Mouse (Mus musculus): ENCODE data around the gene Gpc3.

Gpc3 gene

DNA sequence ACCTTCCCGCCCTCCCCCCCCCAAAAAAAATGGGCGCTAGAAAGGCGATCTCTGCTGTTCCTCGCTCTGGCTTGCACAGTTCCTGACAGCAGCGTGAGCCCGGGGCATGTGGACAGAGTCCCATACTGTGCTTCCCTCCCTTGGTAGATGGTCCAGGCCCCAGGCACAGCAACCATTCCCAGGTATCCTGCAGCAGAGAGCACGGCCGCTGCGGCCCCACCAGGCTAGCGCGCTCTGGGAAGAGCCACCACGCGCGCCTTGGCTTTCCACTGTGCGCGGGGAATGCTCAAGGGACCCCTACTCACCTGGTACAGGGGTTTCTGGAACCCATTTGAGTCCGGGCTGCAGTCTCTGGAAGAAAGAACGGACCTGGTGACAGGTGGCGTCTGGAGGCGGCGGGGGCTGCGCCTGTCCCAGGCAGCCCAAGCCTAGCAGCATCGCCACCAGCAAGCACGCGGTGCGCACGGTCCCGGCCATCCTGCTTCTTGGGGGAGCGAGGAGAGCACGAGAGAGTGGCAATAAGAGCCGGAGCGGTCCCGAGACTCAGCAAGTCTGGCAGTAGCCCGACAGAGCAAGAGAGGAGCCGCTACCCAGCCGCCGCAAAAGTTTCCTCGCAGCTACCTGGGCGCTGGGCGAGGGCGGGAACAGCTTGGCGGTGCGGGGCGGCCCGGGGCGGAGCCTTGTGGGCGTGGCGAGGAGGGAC lies at the start of gene Gpc3:
TSS of gene Gpc3 (minus strand) at position 623 of the 703 bp plus-strand sequence.
- peak; percentile 69 for DNase-seq

DNA sequence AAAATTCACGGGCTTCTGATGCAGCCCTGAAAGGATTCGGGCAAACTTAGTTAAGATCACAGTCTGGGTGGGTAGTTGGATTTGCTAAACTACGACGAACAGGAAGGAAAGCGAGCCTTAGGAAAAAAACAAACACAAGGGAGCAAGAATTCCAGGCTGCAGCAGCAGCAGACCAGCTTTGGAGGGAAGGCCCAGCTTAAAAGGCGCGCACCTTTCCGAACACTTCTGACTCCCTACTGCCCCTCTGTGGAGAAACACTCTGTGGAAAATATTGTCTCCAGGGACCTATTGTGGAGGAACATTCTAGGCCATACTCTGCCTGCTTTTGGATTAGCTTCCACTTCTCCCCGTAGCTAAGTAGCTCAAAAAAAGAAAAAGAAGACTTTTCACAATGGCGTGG lies 38.2 kb upstream of the Gpc3 start:
- DNase-seq = peak; percentile 3

DNA sequence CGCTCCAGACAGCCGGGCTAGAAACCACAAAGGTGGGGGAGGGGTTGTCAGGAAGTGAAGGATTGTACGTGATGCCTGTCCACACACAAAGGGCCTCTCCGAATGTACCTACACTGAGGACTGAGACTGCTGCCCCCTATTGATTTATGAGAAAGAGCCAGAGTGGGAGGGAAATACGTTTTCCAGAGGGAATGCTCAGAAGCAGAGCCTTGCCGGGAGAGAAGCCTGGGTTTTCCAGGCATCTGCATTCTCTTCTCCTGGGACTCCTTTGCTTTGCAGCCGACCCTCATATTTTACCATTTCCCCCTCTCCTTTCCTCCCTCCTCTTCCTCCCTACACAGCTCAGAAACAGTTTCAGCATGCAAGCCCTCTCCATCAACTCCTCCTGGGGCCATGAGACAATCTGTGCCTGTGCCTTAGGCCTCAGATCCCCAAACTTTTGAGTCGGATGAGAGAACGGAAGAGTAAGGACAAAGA lies 37.8 kb upstream of the Gpc3 start:
- DNase-seq = no peak

DNA sequence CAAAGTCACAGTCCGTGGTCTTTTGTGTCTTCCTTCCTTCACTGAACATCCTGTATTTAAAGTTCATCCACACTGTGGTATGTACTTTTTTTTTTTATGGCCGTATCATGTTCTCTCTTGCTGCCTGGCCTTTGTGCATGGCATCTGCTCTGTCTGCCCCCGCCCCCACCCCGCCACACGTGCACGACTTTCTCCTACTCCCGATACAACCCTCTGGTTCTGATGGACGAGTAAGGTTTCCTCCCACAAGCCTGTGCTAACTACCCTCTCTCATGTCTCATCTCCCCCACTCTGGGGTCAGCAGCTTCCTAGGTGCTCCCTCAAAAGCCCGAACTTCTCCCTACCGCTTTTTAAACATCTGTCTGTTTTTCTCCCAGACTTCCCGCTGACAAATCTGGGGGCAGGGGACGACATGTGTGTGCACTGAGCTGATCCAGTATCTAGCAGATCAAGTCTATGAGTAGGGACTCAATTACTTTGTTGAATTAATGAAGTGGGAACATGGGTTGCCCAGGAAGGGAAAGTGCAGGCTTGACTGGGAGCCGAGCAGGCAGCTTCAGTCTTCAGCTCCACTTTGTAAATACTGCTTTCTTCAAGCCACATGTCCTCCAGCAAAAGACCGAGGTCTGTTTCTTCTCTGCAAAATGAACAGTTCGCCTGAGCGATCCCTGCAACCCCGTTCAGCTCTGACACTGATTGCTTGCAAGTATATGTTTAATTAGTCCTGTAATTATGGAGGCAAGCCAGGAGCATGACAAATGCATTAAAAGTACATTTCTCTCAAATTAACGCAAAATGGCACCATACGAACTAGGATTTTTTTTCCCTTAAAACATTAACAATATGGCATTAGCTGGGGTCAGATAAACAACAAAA lies 35.4 kb upstream of the Gpc3 start:
- no peak for DNase-seq

DNA sequence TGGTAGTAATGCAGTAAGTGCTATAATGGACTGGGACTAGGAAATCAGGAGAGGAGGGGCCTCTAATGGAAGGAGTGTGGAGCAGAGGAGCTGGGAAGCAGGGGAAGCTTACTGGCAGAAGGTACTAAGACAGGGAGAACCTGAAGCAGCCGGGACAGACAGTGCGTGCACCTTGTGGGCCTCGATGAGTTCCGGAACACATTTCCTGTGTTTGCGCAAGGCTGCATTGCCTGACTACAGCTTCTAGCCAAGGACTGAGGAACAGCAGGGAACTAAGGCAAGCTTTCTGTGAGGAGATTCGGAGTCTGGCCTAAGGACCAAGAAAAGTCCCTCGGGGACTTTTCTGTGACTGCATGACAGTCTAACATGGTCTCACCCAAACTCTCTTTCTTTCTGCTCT lies 30.6 kb upstream of the Gpc3 start:
- no peak for DNase-seq

DNA sequence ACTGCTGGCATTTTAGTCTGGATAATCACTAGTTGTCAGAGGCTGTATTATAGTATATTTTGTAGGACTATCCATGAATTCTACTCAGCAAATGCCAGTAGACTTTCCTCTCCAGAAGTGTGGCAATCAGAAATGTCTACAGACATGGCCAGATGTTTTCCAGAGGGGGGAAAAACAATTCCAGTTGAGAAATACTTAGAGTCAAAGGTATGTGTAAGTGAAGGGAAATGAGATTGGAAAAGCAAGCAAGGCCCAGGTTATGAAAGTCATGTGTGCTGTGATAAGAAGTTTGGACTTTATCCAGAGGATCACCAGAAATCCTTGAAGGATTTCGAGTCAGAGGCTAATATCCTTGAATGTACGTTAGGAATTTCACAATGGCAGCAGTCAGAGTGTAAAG lies 29.6 kb upstream of the Gpc3 start:
- DNase-seq = no peak

DNA sequence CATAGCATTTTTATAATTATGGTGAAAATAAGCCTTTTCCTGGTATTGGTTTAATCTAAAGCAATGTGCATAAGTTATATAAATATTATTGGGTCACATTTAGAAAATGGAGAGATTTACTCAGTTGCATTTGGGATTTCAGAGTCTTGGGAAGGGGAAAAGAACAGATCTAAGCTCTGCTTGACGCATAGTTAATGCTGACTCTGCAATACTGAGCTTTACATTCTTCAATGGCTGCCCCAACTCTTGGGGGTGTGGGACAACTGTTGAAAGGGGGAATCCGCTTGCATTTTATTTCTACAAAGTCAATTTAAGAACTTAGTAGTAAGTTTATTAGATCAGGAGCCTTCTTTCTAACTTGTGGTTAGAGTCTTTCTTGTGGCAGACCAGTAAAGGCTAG lies 28.4 kb upstream of the Gpc3 start:
- DNase-seq = no peak

- no peak for DNase-seq
These were observed 23.7 kb upstream of the Gpc3 start for GRCm38 (mm10) chrX:52637419-52637818.

- DNase-seq = no peak
These were observed 20.2 kb upstream of the Gpc3 start for GRCm38 (mm10) chrX:52633976-52634375.

DNA sequence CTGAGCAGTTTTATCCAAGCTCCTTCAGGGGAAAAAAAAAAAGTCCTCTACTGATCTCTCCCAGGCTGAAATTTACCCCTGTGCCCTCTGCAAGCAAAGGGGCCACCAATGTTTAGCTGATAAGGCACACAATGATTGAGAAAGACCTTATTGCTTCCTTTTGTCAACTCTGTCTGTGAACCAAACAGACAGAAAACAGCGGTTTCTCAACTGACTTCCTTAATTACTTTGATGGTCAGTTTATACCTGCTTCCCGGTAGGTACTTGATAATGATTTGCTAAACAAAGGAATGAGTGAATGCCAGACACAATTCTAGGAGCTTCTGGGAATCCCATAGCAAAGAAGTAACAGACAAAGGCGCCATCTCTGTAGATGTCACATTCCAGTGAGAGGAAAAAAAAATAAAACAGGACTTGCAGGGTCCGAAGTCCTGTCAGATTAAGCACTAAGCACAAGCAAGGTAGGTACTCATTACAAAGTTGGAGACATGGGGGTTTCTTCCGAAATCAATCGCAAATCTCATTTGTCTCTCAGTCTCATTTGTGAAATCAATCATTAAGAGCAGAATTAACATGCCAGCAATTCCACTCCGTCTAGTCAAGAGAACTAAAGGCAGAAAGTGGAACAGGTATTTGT lies 19.1 kb upstream of the Gpc3 start:
- no peak for DNase-seq

DNA sequence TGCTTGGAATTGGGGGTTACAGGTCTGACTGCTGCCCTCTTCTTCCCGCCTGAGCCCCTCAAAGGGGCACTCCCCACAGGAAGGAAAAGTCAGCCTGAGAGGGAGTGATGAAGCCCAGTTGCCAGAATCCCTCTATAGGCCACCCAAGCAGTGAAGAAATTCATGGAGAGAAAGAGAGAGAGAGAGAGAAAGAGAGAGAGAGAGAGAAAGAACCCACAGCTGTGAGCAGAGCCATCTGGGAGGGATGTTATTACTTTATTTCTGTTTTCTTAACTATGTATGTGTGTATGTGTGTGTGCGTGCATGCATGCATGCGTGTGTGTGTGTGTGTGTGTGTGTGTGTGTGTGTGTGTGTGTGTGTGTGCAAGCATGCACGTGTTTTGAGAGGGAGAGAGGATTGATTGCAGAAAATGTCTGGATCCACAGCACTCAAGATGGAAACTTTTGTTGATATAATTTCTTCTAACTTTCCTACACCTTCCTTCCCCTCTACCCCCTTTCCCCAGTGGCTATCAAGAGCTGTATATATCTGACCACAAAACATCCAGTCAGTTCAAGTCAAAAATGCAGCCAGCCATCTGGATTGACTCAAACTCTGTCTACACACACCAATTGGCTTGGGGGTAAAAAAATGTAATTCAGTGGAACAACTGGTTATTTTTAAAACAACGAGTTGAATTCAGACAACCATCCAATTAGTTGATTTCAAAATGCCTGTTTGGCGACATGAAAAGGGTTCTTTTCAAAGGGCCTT lies 13.4 kb upstream of the Gpc3 start:
- DNase-seq = no peak

GRCm38 (mm10) chrX:52617813-52618212 lies 4.1 kb upstream of the Gpc3 start:
- DNase-seq = no peak

DNA sequence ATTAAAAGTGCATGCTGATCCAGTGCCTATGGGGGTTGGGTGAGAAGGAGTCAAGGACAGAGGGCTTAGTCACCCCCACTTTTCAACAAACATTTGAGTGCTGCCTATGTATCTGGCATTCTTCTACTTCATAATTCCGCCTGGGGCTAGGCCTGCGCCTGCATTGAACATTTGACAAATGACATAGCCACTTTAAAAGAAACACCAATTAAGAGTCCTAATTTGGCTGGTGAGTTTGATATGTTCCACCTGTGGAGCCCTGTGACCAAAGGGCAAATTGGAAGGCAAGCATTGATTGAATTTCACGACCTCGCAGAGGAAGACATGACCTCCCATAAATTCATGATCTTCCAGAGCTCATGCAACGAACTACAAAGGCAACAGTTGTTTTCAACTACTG lies 2.4 kb upstream of the Gpc3 start:
- no peak for DNase-seq

- no peak for DNase-seq
These were observed 256 bp upstream of the Gpc3 start for GRCm38 (mm10) chrX:52614031-52614381.

DNA sequence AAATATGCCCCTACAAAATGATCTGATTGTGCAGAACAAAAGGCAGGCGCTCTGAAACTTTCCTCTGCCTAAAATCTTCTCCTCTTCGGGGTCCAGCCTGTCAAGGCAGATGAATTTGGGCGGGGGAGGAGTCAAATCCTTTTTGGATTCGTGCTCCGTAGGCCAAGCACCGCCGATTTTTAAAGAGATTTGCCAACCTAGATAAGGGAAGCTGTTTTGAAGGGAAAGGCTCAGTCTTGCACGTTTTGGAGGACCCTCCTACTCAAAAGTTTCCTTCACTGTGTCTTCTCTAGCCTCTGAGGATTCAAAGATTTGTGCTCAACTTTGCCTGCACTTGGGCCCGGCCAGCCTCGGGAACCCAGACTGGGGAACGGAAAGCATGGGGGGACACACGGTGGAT lies 944 bp downstream of the Gpc3 start:
- DNase-seq = no peak

GRCm38 (mm10) chrX:52611987-52612670 lies 1.6 kb downstream of the Gpc3 start:
- DNase-seq = no peak

GRCm38 (mm10) chrX:52611541-52611940 lies 2.2 kb downstream of the Gpc3 start:
- DNase-seq = no peak

GRCm38 (mm10) chrX:52603143-52603542 lies 10.6 kb downstream of the Gpc3 start:
- no peak for DNase-seq

DNA sequence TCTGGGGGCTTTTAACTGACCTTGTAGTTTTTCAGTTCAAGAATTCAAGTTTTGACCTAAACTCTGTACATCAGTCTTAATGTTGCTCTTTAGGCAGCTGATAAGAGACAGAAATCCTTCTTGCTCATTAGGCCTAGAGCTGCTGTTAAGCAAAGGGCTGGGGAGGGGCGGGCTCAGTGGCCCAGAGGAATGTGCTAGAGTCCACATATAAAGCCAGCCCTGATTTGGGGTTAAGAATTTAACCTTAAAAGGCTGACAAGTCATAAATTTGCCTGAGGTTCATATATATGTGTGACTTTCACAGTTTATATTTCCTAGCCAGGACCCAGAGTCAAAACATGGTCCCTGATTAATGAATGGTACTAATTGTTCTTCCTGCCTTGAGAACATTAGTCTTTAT lies 14.5 kb downstream of the Gpc3 start:
- no peak for DNase-seq

DNA sequence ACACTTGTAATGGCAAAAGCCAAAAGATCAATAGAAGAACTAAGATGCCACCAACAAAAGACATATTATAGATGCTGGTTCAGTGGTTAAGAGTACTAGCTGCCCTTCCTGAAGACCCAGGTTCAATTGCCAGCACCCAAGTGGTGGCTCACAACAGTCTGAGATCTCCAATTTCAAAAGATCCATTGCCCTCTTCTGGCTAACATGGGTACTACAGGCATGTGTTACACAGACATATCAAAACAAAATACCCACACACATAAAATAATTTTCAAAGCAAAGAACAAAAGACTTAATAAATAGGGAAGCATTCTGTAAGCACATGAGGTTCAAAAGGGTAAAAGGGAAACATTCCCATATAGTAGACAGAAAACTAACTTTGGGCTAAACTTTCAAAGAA lies 26.1 kb downstream of the Gpc3 start:
- DNase-seq = no peak

DNA sequence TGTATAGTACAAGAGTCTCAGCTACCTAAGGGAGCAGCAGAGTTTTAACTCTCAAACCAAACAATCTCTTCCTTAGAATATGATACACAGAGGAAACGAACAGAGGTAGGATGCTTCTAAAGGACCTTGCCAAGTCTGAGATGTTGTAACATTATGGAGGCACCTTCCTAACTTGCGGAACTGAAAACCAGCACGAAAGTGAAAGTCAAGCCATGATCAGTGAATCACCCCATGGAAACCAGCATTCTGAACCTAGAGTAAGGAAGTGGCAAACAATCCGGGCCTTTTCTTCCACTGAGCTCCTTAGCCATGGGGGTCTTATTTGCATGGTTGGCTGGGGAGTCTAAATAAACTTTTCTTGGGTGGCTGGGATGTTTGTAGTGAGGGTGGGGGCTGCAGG lies 53.8 kb downstream of the Gpc3 start:
- DNase-seq = no peak

- DNase-seq = no peak
These were observed 55.2 kb downstream of the Gpc3 start for GRCm38 (mm10) chrX:52558526-52558925.

- DNase-seq = no peak
These were observed 56.3 kb downstream of the Gpc3 start for GRCm38 (mm10) chrX:52557489-52557888.
